Mouse (Mus musculus): ENCODE measurements around the gene Lancl3.

Gene Lancl3

DNA sequence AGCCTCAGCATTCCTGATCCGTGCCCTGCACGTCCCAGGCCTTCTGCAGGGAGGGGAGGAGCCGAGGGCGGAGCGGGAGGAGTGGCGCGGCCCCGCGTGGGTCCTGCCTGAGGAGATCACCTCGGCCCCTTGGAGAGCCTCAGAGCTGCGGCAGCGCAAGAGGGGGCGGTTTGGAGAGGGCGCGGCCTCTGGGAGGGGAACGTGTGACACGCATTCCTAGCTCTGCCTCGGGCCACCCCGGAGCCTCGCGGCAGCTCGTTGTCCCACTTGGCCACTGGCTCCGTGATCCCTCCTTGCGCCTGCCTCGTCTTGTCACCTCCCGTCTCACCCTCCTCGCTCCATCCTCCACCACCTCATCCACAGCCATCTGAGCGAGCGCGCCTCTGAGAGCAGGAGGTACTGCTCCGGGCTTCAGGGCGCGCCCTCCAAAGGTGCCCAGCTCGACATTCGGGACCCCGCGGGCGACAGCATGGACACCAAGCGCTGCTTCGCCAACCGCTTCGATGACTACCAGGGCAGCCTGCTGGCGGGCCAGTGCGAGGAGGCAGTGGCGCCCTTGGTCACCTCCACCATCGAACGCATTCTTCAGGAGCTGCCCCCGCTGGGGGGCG is at the start of gene Lancl3:
Gene Lancl3, plus strand, starts transcription at position 142 of the 611 bp plus-strand sequence.
- DNase-seq: peak; percentile 5

DNA sequence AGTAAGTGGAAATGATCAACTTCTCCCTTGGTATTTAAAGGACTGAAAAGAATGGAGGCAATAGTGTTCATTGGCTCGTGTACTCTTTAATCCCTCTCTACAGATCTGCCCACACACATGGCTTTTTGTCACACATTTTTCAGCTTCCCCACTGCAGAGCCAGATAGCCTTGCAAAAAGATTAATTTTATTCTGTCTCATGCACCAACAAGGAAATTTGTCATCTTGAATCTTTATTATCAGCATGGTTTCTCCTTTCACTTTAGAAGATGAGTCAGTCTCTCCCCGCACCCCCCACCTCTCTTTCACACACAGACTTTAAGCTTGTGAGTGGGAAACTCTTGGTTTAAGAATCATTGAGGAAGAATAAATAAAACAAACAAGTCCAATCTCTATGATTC is 20.7 kb upstream of the Lancl3 start:
- DNase-seq: no peak

DNA sequence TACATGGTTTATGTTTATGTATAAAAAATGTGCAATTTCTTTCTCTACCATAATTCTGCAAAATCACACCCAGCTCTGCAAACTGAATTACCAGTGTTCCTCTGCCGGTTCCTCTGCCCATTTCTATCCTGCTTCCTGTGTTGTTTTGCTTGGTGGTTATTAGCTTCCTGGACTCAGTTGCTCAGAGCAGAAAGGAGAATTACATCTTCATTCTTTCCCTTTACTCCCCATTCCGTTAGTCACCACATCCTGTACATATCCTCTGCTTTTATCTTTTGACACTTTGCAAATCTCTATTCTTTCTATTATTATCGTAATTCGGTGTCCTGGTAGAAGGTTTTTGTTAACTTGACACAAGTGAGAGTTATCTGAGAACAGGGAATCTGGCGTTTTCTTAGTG is 18.1 kb upstream of the Lancl3 start:
- DNase-seq: no peak

DNA sequence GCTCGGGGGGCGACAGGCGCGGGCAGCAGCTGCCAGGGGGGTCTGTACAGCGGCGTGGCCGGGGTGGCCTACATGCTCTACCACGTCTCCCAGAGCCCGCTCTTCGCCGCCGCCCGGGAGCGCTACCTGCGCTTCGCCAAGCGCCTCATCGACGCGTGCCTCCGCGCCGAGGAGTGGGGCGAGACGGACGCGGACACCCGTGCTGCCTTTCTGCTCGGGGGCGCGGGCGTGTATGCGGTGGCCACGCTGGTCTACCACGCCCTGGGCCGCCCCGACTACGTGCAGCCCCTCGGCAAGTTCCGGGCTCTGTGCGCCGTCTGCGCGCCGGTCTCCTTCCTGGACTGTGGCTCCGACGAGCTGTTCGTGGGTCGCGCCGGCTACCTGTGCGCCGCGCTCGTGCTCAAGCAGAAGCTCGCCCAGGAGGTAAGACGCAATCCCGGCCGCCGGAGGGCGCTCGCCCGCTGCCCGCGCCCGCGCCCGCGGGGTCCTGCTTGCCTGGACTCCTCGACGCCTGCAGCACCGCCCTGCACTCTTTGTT is 747 bp downstream of the Lancl3 start:
- peak; percentile 26 for DNase-seq

DNA sequence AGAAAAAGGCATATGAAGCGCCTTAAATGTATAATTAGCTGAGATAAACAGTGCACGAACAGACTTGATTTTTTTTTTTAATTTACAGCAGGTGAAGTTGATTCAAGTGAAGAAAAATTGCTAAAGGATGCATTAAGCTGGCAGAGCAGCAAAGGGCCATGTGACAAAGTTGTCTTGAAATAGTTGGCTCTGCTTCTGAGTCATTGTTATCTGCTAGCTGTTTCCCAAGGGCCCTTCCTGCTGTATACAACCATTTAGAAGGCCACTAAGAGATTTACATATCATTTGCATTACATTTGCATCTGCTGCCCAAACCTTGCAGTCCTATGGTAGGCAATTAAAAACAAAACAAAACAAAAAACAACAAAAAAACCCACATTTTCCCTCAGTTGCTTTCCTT is 2.3 kb downstream of the Lancl3 start:
- DNase-seq: no peak

DNA sequence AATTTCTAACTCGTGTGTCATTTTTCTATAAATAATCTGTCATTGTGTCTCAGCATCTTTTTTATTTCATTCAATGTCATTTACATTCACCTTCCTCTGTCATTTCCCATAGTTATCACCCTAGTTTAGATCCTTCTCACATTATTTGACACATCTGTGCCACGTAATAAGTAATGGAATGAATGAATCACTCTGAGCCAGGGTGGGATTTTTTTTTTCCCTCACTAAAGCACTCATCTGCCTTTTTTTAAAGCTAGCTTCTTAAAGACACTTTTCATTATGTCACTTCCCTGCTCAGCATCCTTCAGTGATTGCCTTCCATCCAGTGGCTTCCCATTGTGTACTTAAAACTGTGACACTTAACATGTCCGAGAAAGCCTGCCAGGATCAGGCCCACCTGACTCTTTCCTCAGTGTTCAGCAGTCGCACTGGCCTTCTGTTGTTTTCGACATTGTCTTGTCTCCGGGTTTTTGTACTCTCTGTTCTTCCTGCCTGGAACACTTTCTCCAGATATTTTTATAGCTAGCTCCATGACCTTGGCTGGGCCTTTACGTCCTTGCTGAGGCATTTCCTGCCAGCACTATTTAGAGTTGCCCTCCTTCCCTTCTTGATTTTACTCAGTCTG is 3.2 kb downstream of the Lancl3 start:
- DNase-seq: no peak

DNA sequence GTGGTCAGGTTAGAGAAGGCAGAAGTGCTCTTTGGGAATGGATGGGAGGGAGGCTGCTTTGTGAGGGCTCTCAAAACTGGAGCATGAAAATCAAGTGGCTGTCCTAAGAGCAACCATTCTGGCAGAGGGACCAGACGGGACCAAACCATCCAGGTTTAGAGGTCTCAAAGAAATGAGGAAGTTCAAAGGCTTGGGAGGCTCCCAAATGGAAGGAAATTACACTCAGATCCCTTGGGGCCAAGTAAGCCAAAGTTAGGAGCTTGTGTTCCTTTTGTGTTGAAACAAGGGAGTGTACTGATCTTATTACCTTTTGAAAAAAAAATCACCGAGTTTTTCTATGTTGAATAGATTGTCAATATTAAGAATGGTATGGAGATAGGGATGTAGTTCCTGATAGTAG is 5.4 kb downstream of the Lancl3 start:
- no peak for DNase-seq

DNA sequence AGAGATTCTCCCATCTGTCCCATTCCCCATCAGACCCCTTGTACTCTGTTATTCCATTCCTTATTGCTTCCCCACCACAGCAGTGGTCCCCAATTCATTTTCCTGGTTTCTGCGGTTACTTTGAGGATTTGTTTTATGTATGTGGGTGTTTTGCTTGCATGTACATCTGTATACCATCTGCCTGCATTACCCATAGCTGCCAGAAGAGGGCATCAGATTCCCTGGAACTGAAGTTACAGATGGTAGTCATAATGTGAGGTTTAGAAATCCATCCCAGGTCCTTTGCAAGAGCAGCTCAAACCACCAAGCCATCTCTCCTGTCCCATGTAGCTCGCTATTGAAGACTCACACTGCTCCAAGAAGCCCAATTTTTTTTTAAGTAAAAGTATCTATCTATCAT is 16.5 kb downstream of the Lancl3 start:
- peak; percentile 39 for DNase-seq

DNA sequence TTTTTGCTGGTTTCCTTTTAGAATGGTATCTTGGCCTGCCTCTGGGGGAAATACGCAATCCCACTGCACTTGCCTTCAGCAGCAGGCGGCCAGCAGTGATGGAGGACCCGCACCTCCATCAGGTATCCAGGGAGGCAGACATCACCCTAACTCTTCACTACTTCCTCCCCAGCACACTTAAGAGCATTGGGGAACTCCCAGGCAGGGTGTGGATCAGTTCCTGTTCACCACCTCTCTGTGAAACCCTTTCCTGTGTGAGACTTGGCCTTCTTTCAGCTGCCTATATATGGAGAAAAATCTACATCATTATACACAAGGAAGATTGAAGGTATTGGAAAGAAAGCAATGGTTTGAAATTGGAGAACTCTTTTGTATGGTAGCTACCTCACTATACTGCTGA is 19.9 kb downstream of the Lancl3 start:
- DNase-seq: no peak

DNA sequence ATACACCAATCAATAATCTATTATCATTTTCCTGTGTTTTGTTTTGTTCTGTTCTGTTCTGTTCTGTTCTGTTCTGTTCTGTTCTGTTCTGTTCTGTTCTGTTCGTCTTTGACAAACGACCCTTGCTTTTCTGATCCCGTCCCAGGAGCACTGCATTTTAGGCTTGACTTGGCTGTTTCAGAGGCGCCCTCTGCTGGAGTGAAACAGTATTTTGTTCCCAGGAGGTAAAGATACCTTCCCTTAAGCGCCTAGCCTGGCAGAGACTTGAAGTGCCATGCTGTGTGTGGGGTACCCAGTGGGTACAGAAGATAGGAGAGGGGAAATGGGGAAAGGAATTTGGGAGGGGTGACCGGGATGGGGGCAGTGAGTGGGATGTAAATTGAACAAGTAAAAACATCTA is 21.5 kb downstream of the Lancl3 start:
- DNase-seq: peak; percentile 52

DNA sequence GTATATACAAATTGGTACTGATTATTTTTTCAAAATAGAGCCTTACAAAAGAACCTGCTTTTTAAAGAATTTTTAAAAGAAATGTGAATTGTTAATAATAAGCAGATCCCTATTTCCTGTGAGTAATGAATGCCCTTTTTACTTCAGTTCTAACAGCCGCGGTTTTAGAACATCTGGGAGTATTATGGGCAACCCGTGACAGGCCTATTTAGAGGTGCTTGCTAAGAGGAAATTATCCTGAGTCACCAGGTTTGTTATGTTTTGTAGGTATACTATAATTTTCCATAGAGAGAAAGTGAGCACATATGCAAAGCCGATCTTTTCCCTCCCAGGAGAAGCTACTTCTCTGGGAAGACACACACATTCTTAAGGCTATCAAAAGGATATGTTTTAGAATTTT is 22.0 kb downstream of the Lancl3 start:
- DNase-seq: no peak

DNA sequence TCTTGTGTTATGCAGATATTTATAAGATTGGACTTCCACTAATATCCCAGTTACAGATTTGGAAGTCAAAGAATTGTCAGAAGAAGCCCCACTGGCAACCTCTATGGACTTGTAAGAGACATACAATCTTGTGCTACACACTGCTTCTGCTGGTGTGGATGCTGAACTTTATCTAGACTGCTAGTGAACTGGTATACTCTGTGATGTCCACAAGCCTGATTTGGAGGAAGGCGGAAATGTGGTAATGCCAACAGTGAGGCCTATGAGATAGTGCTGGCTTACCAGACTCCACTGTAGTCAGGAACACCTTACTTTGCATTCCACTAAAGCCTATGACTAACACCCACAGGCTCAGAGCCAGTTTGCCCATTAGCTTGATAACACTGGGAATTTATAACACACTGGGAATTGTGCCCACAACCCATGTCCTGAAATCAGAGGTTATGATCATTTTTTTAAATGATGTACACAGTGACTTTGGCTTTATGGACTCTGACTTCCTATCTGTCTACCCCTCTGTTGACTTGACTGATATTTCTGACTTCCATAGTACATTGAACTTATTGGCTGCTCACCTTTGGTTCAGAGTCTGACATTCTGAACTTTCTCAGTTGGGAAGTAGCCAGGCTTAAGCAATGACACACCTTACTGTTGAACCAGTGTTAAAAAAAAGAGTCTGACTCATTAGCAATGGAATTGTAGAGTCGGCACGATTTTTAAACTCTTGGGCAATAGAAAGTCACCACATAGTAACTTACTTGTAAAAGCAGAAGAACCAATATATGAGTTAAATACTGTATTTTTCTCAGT is 22.9 kb downstream of the Lancl3 start:
- no peak for DNase-seq

DNA sequence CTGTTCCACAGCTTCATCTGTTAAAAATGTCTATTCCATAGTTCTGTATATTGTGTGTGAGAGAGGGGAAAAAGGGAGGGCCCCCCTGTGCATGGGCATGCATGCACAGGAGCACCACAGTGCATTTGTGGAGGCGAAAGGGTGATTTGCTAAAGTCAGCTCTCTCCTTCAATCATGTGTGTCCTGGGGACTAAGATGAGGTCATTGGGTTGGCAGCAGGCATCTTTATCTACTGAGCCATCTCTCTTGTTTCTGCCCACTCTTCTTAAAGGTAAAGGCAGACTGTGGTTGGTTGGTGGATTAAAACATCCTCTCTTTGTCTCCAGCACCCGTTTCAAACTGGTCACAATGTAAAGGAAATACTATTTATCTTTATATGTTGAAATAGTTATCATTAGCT is 27.4 kb downstream of the Lancl3 start:
- no peak for DNase-seq

DNA sequence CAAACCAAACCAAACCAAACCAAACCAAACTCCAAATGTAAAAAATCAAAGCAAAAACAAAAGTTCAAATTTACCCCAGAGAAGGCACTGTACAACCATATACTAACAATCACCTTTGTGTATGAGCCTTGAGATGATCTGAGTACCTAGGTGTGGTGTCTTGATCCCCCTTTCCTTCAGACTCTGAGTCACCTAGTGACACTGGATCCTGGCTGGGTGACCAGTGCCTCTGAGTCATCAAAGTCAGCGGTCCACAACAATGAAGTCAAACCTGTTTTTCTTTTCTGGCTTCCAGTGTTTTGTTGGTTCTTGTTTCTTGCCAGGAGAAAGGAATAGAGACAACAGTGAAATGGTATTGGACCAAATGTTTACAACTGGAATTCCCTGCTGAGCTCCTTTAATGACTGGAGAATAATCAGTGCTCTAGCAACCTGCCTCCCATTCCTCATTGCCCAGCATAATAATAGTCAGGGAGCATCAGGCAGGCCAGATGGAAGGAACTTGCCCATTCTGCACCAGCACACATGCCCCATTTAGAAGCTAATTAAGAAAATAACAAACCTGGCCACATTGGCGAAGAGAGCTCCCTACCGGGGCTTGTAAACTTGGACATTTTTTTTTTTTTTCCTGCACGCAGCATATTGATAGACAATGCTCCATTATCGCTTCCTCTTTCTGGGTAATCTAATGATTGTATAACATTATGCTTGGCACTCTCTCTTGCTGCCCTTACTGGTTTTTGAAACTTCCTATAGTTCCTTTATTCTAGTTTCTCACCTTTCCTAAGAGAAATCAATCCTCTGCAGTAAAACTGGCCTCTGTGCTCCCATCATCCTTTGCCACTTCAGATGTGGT is 41.3 kb downstream of the Lancl3 start:
- no peak for DNase-seq

DNA sequence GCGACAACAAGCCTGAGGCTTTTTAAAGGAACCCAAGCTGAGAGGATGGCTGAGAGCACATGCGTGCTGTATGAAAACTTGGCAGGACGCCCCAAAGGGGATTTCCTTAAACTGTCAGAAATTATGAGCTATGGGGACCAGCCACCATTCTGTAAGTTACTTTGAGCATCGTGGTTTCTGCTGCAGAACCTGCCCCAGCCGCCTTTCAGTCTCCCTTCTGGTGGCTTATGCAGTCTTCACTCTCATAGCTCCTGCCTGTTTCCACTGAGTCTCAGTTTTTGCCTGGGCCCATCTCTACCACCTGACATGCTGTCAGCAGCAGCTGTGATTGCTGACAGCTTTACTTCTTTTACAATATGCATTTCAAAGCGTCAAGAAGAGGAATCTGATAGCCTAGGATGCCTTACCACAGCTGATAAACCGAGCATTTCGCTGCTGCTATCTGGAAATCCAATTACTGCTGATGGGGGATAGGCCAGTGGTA is 43.7 kb downstream of the Lancl3 start:
- no peak for DNase-seq

DNA sequence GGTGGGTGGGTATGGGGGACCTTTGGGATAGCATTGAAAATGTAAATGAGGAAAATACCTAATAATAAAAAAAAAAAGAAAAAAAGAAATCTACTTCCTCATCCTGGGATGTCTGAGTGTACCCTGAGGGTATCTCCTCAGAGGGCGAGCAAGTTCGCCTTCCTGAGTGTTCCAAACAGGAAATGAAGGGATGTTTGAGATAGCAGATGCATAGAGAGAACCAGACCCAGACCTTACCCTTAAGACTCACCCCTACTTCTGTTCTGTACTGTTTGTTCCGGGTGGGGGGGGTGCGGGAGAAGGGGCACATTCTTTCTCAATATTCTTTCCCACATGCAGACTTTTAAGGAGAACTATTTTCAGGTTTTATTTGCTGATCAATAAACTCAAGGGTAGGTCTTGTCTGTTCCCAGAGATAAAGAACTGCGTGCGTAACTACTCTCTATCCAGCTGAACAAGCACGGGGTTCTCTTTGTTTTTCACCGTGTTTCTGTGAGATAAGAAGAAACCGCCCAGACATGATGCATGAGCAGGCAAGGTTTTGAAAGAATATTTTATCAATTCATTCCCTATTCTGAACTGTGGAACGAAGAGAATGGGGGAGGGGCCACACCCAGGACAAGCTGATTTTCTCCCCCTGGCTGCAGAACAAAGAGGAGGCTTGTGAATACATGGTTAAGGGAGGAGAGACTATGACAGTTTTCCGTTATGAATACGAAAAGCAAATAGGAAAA is 45.1 kb downstream of the Lancl3 start:
- no peak for DNase-seq

DNA sequence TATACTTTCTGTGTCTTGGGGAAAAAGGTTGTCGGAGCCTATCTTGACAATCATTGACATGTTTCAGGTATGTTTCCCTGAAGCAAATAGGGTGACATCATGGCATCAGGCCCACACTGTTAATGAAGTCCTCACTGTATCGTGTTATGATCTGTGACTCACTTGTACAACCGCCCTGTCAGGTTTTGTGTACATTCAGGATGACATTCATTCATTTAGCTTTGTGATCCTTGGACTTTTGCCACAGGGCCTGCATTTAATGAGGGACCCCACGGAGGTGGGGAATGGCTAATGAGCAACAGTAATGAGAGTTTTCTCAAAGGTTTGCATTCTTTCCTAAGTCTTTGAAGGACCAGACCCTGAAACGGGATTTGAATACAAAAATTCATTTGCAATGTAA is 49.2 kb downstream of the Lancl3 start:
- no peak for DNase-seq

DNA sequence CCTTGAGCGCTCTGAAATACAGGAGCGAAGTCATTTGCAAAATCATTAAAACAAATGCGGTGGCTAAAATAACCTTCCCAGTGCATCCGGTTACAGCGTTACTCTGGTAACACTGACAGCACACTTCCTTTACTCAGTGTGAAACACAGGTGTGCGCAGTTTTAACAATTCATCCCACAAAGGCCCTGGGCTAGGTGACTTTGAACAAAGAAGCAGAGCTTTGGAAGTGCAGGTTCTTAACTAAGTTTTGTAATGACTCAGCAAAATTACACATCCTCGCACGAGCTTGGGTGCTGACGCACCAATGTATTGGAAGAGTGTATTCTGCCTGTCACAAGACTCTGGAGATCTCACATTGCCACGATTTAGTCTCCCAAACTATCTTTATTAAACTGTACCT is 54.3 kb downstream of the Lancl3 start:
- peak; percentile 5 for DNase-seq

DNA sequence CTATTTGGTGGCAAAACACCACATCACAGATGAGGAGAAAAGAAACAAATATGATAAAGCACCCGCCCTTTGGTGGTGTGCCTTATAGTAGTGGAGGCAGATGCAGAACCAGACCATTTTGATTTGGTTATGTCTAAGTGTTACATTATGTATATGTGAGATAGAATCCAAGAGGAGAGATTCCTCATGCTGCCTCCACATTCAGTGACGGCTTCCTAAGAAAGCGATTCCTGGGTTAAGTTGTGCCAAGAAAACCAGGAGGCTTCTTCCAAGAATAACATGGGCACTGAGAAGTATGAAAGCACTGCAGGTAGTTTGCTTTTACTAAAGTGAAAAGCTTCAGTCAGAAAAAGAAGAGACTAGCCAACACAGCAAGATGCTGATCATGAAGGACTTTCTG is 55.2 kb downstream of the Lancl3 start:
- DNase-seq: no peak

DNA sequence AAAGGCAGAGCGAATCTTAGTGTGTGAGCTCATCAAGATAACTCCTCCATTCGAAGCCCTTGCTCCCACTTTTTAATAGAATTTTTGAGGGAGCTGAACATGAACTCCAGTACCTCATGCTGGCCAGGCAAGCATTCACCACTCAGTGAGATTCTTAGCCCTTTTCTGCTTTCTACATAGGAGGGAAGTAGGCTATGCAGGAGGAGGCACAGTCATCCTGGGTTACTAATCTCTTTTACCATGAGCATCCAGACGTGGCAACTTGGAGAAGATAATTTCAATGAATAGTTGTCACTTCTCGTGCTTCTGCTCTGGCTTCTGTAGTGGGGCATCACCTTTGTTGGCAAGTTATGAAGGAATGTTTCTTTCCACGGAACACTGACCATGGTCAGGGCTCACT is 57.1 kb downstream of the Lancl3 start, which contains the start of gene Gm14862:
Gene Gm14862, minus strand, starts transcription at position 134 of the 400 bp plus-strand sequence.
- no peak for DNase-seq

DNA sequence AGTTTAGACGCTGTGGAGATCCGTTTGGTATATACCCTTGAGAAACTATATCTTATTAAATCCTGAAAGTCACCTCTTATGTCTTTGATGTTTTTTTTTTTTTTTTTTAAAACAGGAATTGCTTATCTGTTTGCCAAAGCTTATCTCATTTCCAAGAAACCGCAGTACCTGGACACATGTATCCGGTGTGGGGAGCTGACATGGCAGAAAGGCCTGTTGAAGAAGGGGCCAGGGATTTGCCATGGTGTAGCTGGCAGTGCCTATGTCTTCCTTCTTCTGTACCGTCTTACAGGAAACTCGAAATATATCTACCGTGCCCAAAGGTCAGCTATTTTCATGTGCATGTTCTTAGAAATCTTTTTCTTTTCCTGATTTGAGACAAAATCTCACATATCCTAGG is 58.1 kb downstream of the Lancl3 start:
- DNase-seq: no peak

DNA sequence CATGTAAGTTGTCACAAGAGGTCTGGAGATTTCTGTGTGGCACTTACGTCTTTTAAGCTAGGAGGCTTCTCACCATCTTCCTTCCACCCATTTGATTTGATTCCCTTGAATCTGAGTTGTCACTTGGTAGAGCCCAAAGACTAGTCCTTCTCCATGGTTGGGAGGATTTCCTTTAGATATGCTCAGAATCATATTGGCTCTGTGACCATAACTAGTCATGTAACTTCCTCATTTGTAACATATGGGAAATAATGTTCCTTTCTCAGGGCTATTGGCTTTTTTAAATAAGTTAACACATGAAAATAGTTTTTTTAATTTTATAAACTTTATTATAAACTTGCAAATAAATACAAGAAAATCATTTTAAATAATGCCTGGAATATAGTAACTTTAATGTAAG is 59.6 kb downstream of the Lancl3 start:
- no peak for DNase-seq
